Mouse (Mus musculus) cerebellum, adult 2 months (tissue): ENCODE data around the gene Vldlr. TPM values are rescaled to one million over a fixed set of nuclear protein-coding genes. Genes with fewer than 3 reads are reported as not detected.

Experiments
- DNase-seq, 2 experiments: peaks; one replicate each; pipeline ENCODE4 v3.0.0; 2021
- H3K27ac ChIP-seq: fragments of 200-500 bp; 2 replicates; pipeline ENCODE4 v1.5.1; 2012; ENCODE audit warnings: low read length, control low read depth, inconsistent platforms; ENCODE audit not compliant: insufficient read depth
- H3K27me3 ChIP-seq: fragments of 200-500 bp; 2 replicates; pipeline ENCODE4 v1.6.1; 2012; ENCODE audit warnings: inconsistent platforms, mild to moderate bottlenecking, low read length, moderate library complexity; ENCODE audit not compliant: control insufficient read depth, insufficient read depth
- H3K4me1 ChIP-seq: fragments of 200-500 bp; 2 replicates; pipeline ENCODE4 v1.6.1; 2011; ENCODE audit warnings: low read length; ENCODE audit not compliant: control insufficient read depth, insufficient read depth
- H3K4me3 ChIP-seq: fragments of 200-500 bp; replicated peaks from 2 replicates; pipeline ENCODE3; 2011; ENCODE audit warnings: mild to moderate bottlenecking, low read depth, low read length, control low read depth; ENCODE audit not compliant: insufficient read depth
- CTCF ChIP-seq: fragments of 200-500 bp; IDR thresholded peaks from 2 replicates; pipeline ENCODE4 v1.5.1; 2011; ENCODE audit warnings: low read depth, mild to moderate bottlenecking, control low read depth, low read length, moderate library complexity, borderline replicate concordance; ENCODE audit not compliant: insufficient read depth
- POLR2A ChIP-seq: fragments of 200-500 bp; IDR thresholded peaks from 2 replicates; pipeline ENCODE4 v1.6.1; 2011; ENCODE audit warnings: low read length, control low read depth, borderline replicate concordance; ENCODE audit not compliant: insufficient read depth
- WGBS: fragments of 180-500 bp; shearing (Covaris S2); methylation state at CpG from one replicate; pipeline ENCODE4 v1.1.7; 2018; 5-methylcytosine and 5-hydroxymethylcytosine counted together
- polyA plus RNA-seq: library from polyadenylated mRNA; depleted of rRNA; stranded (reverse); fragments of >200 nt; gene quantifications from 2 replicates; pipeline ENCODE4 v1.2.3, GENCODE M21; 2012; rRNA removed

Vldlr gene
- polyA plus RNA-seq, 1 experiment, result 43.5 TPM

GRCm38 (mm10) chr19:27274382-27274781, 58.1 kb downstream of the Vldlr start:
- Histone ChIP-seq H3K27me3 (no peaks in the 10 kb centered on the region), H3K27ac (no peak overlapping the region), H3K4me3 (no peak overlapping the region), H3K4me1 (no peaks in the 10 kb centered on the region)
- TF ChIP-seq CTCF, result no peak
- no peak for TF ChIP-seq POLR2A
- 95% methylated on average over 1 of the region's 1 CpGs for WGBS
- no peak for DNase-seq

DNA sequence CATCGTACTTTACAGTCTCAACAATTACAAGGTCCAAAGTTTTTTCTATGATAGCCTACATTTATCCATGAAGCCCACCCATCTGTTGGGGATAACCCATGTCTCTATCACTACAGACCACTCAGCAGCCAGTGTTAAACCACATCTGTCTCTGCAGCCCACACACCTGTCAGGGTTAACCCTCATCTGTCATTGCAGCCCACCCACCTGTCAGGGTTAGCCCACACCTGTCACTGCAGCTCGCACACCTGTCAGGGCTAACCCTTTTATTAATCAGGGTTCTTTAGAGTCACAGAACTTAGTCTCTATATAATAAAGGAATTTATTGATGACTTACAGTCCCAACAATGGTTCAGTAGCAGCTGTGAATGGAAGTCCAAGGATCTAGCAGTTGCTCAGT, 62.9 kb downstream of the Vldlr start:
- H3K27ac ChIP-seq, result no peak overlapping the region
- H3K4me1 ChIP-seq, result no peaks in the 10 kb centered on the region
- WGBS, result 95% methylated on average over 2 of the region's 2 CpGs
- DNase-seq, result no peak
- TF ChIP-seq POLR2A, result no peak
- no peak for TF ChIP-seq CTCF
- no peaks in the 10 kb centered on the region for H3K27me3 ChIP-seq
- no peak overlapping the region for H3K4me3 ChIP-seq

Other genes starting within 250 kb of the Vldlr start
- 0.21 TPM in 2 replicates for gene Kcnv2, start 106.1 kb downstream of the Vldlr start, polyA plus RNA-seq
- 24.5 and 25.2 TPM in 2 replicates for gene Pum3, start 213.3 kb downstream of the Vldlr start, polyA plus RNA-seq